Mouse (Mus musculus) megakaryocyte, adult 5-6 weeks (primary cell): ENCODE results near the gene Sumf1. TPM values are rescaled to one million over a fixed set of nuclear protein-coding genes. Genes with fewer than 3 reads are reported as not detected.

Source experiments
- ATAC-seq: 2 replicates; pipeline ENCODE4 v1.8.0; 2016; ENCODE audit warnings: mild to moderate bottlenecking, inconsistent platforms; ENCODE audit not compliant: poor library complexity, severe bottlenecking
- total RNA-seq, 2 experiments: library from RNA; stranded (forward) in 1 of 2; stranded (reverse) in 1 of 2; fragments of 153-499, 151-499 nt in 1 of 2; fragments of 221-1000, 200-1000 nt in 1 of 2; gene quantifications; 2 replicates each; pipeline versions ENCODE4 v1.2.3 to v1.2.4; 2015 to 2017

Gene Sumf1
- total RNA-seq, 2 experiments from 2014 or later = 43.7 to 49.1 TPM

DNA sequence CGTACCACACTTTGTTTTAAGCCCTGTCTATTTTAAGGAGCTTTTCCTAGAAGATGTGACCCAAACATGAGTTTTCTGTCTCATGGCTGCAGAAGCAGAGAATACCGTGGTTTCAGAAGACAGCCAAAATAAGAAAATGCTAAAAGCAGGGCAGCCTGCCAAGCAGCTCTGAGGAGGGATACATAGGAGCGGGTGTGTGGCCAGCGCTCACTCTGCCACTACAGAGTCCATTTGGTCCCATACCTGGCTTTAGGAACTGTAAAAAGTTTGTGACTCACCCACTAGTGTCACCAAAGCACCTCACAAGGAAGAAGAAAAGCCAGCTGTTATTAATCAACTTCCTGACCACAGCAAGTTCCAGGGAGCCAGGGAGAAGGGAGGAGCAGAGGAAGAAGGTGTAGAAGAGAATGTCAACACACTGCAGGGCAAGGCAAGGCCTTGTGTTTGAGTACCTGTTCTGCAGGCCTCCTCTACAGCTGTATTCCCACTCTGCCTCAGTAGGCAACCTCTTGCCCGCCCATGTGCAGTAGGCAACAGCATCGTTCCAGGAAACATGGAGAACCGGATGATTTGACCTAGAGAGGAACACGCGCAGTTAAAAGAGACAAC is 32.6 kb downstream of the Sumf1 start:
- no peak for ATAC-seq

GRCm38 (mm10) chr6:108152081-108152480 is 33.3 kb downstream of the Sumf1 start:
- no peak for ATAC-seq

DNA sequence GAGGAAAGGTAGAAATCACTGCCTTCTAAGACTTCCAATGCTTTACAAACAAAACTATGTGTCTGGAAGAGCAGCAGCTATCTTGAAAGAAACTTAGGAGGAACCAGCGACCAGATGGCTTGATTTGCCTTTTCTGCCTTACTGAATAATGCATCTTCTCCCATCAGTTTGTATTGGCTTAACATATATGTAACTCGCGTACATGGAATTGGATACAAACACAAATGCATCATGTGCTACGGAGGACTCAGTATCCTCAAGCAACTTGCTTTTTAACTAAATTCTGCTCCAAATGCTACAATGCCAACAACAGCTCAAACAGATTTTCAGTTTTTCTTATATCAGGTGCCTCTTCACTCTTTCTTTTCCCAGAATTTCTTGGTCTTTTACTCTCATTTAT is 36.1 kb downstream of the Sumf1 start:
- no peak for ATAC-seq

DNA sequence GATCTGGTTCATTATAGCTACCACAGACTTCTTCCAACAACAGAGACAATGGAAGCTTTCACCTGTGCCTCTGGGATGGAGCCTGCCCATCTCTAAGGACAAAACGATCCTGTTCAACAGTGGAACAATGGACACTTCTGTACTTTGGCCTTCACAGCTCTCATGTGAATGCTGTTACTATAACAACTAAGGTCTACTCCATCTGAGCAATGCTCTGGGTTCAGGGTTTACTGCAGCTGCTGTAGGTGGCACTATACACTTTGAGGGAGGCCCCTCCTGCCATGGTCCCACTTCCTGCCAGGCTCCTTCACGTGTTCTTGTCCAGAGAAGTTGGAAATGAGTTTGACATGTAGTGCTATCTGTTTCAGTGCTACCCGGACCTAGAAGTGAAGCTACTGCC is 36.9 kb downstream of the Sumf1 start:
- ATAC-seq = no peak

- no peak for ATAC-seq
Observed at GRCm38 (mm10) chr6:108146637-108147036, 38.7 kb downstream of the Sumf1 start.

GRCm38 (mm10) chr6:108145941-108146588 is 39.3 kb downstream of the Sumf1 start:
- ATAC-seq = no peak

GRCm38 (mm10) chr6:108145241-108145640 is 40.1 kb downstream of the Sumf1 start:
- ATAC-seq = no peak

GRCm38 (mm10) chr6:108142796-108143195 is 42.6 kb downstream of the Sumf1 start:
- no peak for ATAC-seq

DNA sequence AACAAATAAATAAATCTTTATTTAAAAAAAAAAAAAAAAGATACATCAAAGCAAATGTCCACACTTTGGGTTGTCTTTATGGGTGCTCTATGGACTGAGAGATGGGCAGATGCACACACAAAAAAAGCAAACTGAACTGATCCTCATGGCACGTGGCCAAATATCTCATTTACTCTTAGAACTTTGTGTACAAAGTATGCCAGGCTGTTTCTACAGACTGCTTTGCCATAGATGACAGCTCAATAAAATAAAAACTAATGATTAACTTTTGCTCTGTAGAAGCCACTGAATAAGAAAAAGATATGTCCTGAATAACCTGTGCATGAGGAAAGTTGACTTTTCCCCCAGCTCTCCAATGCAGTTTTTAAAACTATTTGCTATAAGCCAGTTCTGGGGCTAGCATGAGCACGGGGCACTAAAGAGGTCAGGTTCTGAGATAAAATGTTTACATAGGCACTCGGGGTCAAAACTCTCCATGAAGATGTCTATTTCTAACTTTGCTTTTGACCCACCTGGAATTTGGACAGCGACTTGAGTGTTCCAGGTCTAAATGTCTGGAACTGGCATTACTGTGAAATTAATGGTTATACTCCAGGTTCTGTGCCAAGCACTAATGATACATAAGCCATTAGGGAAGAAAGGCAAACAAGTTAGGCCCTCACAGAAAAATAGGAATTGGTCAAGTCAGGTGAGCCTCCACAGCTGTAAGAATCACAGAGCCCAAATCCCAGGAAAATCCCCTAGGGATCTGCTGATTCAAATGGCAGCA is 44.5 kb downstream of the Sumf1 start:
- ATAC-seq = no peak

DNA sequence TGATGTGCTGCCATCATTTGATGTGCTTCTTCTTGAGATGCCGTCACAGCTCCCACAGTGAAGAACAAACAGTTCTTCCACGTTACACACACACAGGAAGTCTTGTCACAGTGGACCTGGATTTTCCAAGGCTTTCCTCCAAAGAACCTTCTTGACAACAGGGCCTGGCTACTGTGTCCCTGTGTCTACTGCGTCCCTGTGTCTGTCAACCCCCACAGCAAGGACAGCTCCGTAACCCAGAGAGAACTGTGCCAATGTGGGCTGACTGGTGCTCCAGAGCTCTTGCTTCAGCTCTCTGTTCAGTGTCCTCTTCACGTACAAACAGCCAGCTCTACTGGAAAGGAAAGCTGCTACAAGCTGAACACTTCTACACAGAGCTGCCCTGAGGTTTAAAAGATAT is 48.4 kb downstream of the Sumf1 start:
- ATAC-seq = no peak

GRCm38 (mm10) chr6:108136286-108136685 is 49.1 kb downstream of the Sumf1 start:
- no peak for ATAC-seq

GRCm38 (mm10) chr6:108132268-108132935 is 53.0 kb downstream of the Sumf1 start:
- ATAC-seq = no peak

DNA sequence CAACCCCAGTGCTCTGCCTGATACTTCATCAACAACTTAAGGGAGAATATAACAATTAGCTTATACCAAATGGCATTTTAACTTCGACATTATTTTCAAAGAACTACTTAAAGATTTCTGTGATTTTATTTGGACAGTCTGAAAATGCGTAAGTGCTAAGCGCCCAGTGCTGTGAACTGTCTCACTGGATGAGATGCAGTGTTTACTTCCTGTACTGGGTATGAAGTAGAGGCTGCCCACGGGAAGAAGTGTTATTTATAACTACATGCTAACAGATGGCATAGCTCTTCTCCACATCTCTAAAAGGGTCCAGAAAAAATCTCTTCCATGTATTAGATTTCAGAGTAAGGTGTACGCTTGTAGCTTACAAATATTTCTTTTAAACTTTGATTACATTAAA is 54.7 kb downstream of the Sumf1 start:
- no peak for ATAC-seq

DNA sequence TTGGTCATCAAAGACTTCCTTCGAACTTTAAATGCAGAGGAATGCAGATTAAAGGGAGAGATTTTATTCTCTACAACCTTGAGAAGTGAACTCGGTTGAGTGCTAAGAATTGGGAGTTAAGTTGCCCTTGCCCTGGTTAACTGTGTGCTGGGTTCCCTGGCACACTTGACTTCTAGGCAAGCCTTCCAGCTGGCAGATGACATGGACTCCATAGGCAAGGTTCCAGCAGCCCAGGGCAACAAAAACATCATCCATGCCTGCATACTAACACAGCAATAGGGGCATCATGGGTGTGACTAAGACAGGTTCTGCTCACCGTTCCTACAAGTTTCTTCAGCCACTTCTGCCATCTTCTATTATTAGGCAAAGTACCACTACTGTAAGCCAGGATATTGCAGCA is 58.8 kb downstream of the Sumf1 start:
- no peak for ATAC-seq

DNA sequence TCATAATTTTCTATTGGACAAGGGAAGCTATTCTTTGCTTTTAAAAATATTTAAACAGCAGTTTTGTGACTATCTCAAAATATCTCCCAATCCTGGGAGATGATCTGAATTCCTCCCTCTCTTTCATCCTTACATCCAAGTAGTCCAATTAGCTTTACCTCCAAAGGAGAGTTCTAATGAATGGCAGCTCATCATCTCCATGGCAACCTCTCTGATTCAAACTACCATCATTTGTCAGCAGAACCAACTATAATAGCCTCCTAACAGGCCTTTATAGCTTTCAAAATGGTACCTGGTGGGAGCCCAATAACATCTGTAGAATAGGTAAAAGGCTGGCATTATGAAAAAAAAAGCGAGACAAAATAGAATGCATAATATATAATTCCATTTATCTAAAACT is 59.9 kb downstream of the Sumf1 start:
- no peak for ATAC-seq

- no peak for ATAC-seq
Observed at GRCm38 (mm10) chr6:108117881-108118280, 67.5 kb downstream of the Sumf1 start.

- no peak for ATAC-seq
Observed at GRCm38 (mm10) chr6:108114971-108115370, 70.4 kb downstream of the Sumf1 start.

DNA sequence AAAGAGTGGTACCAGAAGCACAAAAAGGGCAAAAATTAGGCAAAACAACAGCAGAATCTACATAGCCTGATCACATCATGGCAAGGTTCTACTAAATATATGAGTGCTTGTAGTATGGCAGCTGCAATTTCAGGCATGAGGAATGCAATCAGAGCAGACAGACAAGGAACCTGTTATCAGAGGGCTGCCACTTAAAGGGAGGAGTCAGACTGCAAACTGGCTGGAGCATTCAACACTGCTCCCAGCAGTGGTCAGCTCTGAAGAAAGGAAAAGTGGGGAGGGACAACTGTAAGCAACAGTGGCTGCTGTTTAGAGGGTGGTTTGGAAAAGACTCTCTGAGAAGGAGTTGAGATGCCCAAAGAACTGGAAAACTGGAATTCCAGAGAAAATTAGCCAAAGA is 73.7 kb downstream of the Sumf1 start:
- ATAC-seq = no peak

DNA sequence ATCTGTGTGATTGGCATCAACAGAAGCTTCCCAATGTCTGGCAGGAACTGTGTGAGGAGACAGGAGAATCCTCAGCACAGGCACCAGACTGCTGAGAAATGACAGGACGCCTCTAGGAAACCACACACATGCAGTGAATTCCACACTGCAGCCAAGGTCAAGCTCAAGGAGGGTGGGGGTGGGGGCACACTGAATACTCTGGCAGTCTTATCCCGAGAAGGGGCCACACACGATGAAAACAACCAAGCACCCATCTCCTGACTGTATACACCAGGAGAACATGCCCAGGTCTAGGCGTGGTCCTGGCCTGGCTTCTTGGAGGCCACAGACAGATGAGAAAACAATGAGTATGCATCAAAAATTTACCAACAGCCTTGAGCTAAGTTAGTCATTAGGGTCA is 75.0 kb downstream of the Sumf1 start:
- no peak for ATAC-seq

DNA sequence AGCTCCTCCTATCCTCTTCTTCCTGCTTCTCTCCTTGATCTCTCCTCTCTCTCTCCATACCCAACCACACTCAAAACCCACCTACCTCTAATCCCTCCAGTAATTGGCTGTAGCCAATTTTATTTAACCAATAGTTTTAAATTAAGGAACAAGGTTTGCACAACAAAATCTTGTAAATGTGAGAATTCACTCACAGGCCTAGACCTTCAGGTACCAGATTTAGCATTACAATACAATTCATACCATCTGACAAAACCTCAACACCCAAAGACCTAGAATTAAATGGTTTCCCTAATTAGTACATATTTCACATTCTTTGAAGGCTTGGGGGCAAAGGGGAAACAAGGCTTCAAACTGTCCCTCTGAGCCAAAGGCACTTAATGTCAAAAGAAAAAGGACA is 78.0 kb downstream of the Sumf1 start:
- no peak for ATAC-seq

GRCm38 (mm10) chr6:108101936-108102830 is 83.2 kb downstream of the Sumf1 start:
- no peak for ATAC-seq
